ENCODE assay signal across 28 mouse cellular contexts in genomic region chr10:98943894-98944293, GRCm38 (mm10). TPM values are rescaled to one million over a fixed set of nuclear protein-coding genes. Genes with fewer than 3 reads are reported as not detected.
A peak's percentile ranks its signal among the peaks of the same experiment; 100 is the strongest.
DNase-seq lines count a peak whose midpoint lies in the region; TF ChIP-seq lines count a peak whose summit lies in the region.
"Had no signal": no experiment of that assay in that cellular context is flagged by ENCODE, and none has a peak within 500 bp of the region (broad histone marks: within the 10 kb centered on the region; RNA-seq: fewer than 3 reads in every experiment).

No protein-coding gene starts in this region.

- in situ Hi-C loops in ES-E14 (cut with MboI; ENCODE audit: low sequenced_read_pairs in 2 of 2, unreplicated experiment in 2 of 2) = no loop called here

- no peak overlapping the region for H3K4me3 ChIP-seq in layer of hippocampus, adult 2 months
- no peak overlapping the region for H3K4me3 ChIP-seq in ES-E14 (ENCODE audit: insufficient read depth in 1 of 2, low read depth in 1 of 2, low read length in 2 of 2, poor library complexity in 1 of 2, severe bottlenecking in 1 of 2)
- H3K4me3 ChIP-seq: embryonic facial prominence, embryonic 12.5 days; embryonic facial prominence, embryonic 15.5 days; erythroblast, embryonic 14.5 days; forebrain, embryonic 12.5 days; forebrain, embryonic 15.5 days; gastrocnemius, adult 2 months; heart, embryonic 10.5 days; heart, embryonic 13.5 days had no signal

- H3K9ac ChIP-seq in ES-E14 (ENCODE audit: insufficient read depth, low read depth, low read length, poor library complexity, severe bottlenecking) = no peak overlapping the region
- H3K9ac ChIP-seq: embryonic facial prominence, embryonic 12.5 days; embryonic facial prominence, embryonic 15.5 days; forebrain, embryonic 12.5 days; forebrain, embryonic 15.5 days; heart, embryonic 13.5 days; hindbrain, embryonic 14.5 days had no signal

- no peaks in the 10 kb centered on the region for H3K4me1 ChIP-seq in ES-E14 (ENCODE audit: control insufficient read depth in 2 of 2, insufficient read depth in 2 of 2, low read length in 2 of 2, poor library complexity in 1 of 2)
- H3K4me1 ChIP-seq: forebrain, embryonic 12.5 days had no signal

- DNase-seq in layer of hippocampus, adult 2 months (ENCODE audit: low spot score in 2 of 2) = no peak
- DNase-seq in layer of hippocampus, adult 18-20 months (ENCODE audit: low spot score in 2 of 2) = no peak
- DNase-seq in 3134 (ENCODE audit: extremely low read depth, insufficient read length, low spot score) (peak; percentile 26), ES-E14 (ENCODE audit: low read depth, low spot score) (no peak)
- peak; percentile 33 for DNase-seq in brain, adult 2 months (ENCODE audit: low read depth, low spot score)
- DNase-seq in frontal cortex, postnatal 25 days (ENCODE audit: low spot score in 2 of 2) = no peak
- no peak for DNase-seq in urinary bladder, postnatal 4 days (ENCODE audit: low spot score in 2 of 2)
- no peak for DNase-seq in frontal cortex, adult 2 months (ENCODE audit: extremely low spot score in 1 of 2, low spot score in 1 of 2)
- DNase-seq: adrenal gland, adult 8-10 months; adrenal gland, postnatal 25 days; cerebellum, adult 2 months; cerebellum, adult 9-11 months; cerebellum, postnatal 25 days; gastrocnemius, adult 2 months; gastrocnemius, postnatal 14 days; heart, adult 18-20 months; heart, postnatal 14 days; heart, postnatal 4 days had no signal

- no peaks in the 10 kb centered on the region for H3K36me3 ChIP-seq in ES-E14 (ENCODE audit: control insufficient read depth, insufficient read depth, low read length, poor library complexity, severe bottlenecking)
- H3K36me3 ChIP-seq: embryonic facial prominence, embryonic 12.5 days; embryonic facial prominence, embryonic 15.5 days; forebrain, embryonic 12.5 days; heart, embryonic 10.5 days had no signal

- H3K27ac ChIP-seq in layer of hippocampus, adult 2 months = peak overlapping the region; percentile 68; the same call in 1 of the 2 replicates
- H3K27ac ChIP-seq in ES-E14 (ENCODE audit: insufficient read depth, low read depth, low read length, poor library complexity, severe bottlenecking) = no peak overlapping the region
- H3K27ac ChIP-seq: embryonic facial prominence, embryonic 12.5 days; embryonic facial prominence, embryonic 15.5 days; forebrain, embryonic 12.5 days; forebrain, embryonic 15.5 days; gastrocnemius, adult 2 months; heart, embryonic 10.5 days; heart, embryonic 13.5 days; hindbrain, embryonic 14.5 days; hindbrain, postnatal 0 days had no signal

- TF ChIP-seq CTCF in layer of hippocampus, adult 2 months (conservative IDR thresholded peaks at IDR 0.05) = no peak

- no peaks in the 10 kb centered on the region for H3K9me3 ChIP-seq in ES-E14 (ENCODE audit: control insufficient read depth, insufficient read depth, low read depth, low read length)
- H3K9me3 ChIP-seq: embryonic facial prominence, embryonic 12.5 days; embryonic facial prominence, embryonic 15.5 days; forebrain, embryonic 12.5 days; forebrain, embryonic 15.5 days; G1E; heart, embryonic 10.5 days; heart, embryonic 13.5 days had no signal

TF ChIP-seq in ES-E14, 5 proteins besides CTCF, POLR2A, EP300 and RAD21:
- TF ChIP-seq HCFC1 (IDR thresholded peaks at IDR 0.05; ENCODE audit: borderline replicate concordance, insufficient read depth, low read length) (no peak), ZNF384 (IDR thresholded peaks at IDR 0.05; ENCODE audit: low read depth, low read length) (no peak), CHD2 (IDR thresholded peaks at IDR 0.05; ENCODE audit: low read depth, low read length) (no peak), MAFK (IDR thresholded peaks at IDR 0.05; ENCODE audit: insufficient read depth, low read depth, low read length) (peak; percentile 51; the same call in 1 of the 2 replicates), ZC3H11A (IDR thresholded peaks at IDR 0.05; ENCODE audit: borderline replicate concordance, low read depth, low read length) (no peak)

RNA-seq across cellular contexts. Expression of gene Atp2b1, which starts 29.7 kb away (rescaled TPM):
- 1,000 to 10,000 TPM; 1,026 to 1,053 TPM for total RNA-seq in layer of hippocampus, adult 2 months (2021)
- total RNA-seq in layer of hippocampus, adult 18-20 months (2021) = 1,000 to 10,000 TPM in 1 of 2 experiments, 100 to 1,000 TPM in 1; 905 to 1,057 TPM
- total RNA-seq in ES-E14 (2012; rRNA removed) = 66.8 and 85.7 TPM in 2 replicates
- polyA plus RNA-seq in frontal cortex, adult 2 months (2012; rRNA removed) = 352 and 359 TPM in 2 replicates

Comparison
In these comparisons a context has a peak if more than half of its experiments do, and no peak if none do; other contexts are left out.
1. DNase-seq: peak in 3134 (single experiment) and brain, adult 2 months (single experiment); none in layer of hippocampus, adult 2 months (0 of 2), layer of hippocampus, adult 18-20 months (0 of 2), ES-E14 (single experiment), frontal cortex, postnatal 25 days (0 of 2), urinary bladder, postnatal 4 days (0 of 2) and frontal cortex, adult 2 months (0 of 2).
2. RNA of gene Atp2b1, which starts 29.7 kb away (total RNA-seq): 905 to 1,057 TPM in layer of hippocampus, adult 18-20 months and 1,026 to 1,053 TPM in layer of hippocampus, adult 2 months; 66.8 to 85.7 TPM in ES-E14; every median in the first group is over 10 times any median in the second.